Mouse (Mus musculus) left cerebral cortex, adult 8-10 months (tissue): ENCODE measurements around the gene Zfp39. TPM values are rescaled to one million over a fixed set of nuclear protein-coding genes. Genes with fewer than 3 reads are reported as not detected.

ENCODE experiments used
- total RNA-seq, 4 experiments: library from RNA; stranded (reverse); gene quantifications; 2 replicates each; pipeline ENCODE4 v1.2.4; 2022

Gene Zfp39
- total RNA-seq, 4 experiments from 2014 or later, result 9.1 to 11.6 (median 10.4) TPM

Other genes with a start within 250 kb of the Zfp39 start
- gene Olfr322, start 245.4 kb downstream of the Zfp39 start, total RNA-seq, result not detected
- not detected for gene Olfr320, start 223.1 kb downstream of the Zfp39 start, total RNA-seq
- not detected for gene Olfr319, start 205.1 kb downstream of the Zfp39 start, total RNA-seq
- gene Olfr318, start 180.2 kb downstream of the Zfp39 start, total RNA-seq, result under 1 TPM in 3 of 4 experiments, not detected in 1; 0.09 to 0.13 (median 0.11) TPM
- gene Olfr317, start 165.0 kb downstream of the Zfp39 start, total RNA-seq, result under 1 TPM in 2 of 4 experiments, not detected in 2; 0.35 to 0.44 TPM
- 1 to 10 TPM; 1.3 to 2.0 (median 1.7) TPM for gene Olfr316, start 151.5 kb downstream of the Zfp39 start, total RNA-seq
- gene Olfr315, start 131.0 kb downstream of the Zfp39 start, total RNA-seq, result not detected
- not detected for gene Olfr314, start 121.3 kb downstream of the Zfp39 start, total RNA-seq
- gene Fam183b, start 102.3 kb downstream of the Zfp39 start, total RNA-seq, result 1 to 10 TPM; 1.1 to 3.5 (median 1.6) TPM
- not detected for gene Olfr313, start 89.2 kb downstream of the Zfp39 start, total RNA-seq
- not detected for gene Olfr312, start 75.0 kb downstream of the Zfp39 start, total RNA-seq
- gene Olfr311, start 65.0 kb downstream of the Zfp39 start, total RNA-seq, result not detected
- 10 to 100 TPM; 15.6 to 19.3 (median 17.8) TPM for gene Gm12258, start 57.1 kb downstream of the Zfp39 start, total RNA-seq
- gene 2810021J22Rik, start 37.0 kb downstream of the Zfp39 start, total RNA-seq, result 10 to 100 TPM in 3 of 4 experiments, 1 to 10 TPM in 1; 7.3 to 14.5 (median 12.3) TPM
- not detected for gene Btnl10, start 13.7 kb upstream of the Zfp39 start, total RNA-seq
- gene Rnf187, start 34.7 kb upstream of the Zfp39 start, total RNA-seq, result 100 to 1,000 TPM; 448 to 480 (median 462) TPM
- gene Hist3h2ba, start 44.7 kb upstream of the Zfp39 start, total RNA-seq, result 100 to 1,000 TPM in 3 of 4 experiments, 10 to 100 TPM in 1; 96.1 to 129 (median 115) TPM
- gene Hist3h2a, start 50.5 kb upstream of the Zfp39 start, total RNA-seq, result 10 to 100 TPM; 54.1 to 63.0 (median 57.1) TPM
- gene Trim17, start 50.5 kb upstream of the Zfp39 start, total RNA-seq, result 1 to 10 TPM; 3.7 to 5.0 (median 4.1) TPM
- 10 to 100 TPM; 22.6 to 27.6 (median 26.7) TPM for gene Trim11, start 73.9 kb upstream of the Zfp39 start, total RNA-seq
- gene Obscn, start 232.2 kb upstream of the Zfp39 start, total RNA-seq, result 1 to 10 TPM; 5.3 to 5.8 (median 5.7) TPM